Mouse (Mus musculus) lung, postnatal 0 days (tissue): ENCODE measurements around the gene Hivep3.

Experiments used
- CTCF ChIP-seq: IDR thresholded peaks from 2 replicates; pipeline ENCODE4 v1.5.1; 2016; ENCODE audit warnings: antibody characterized with exemption, mild to moderate bottlenecking
- EP300 ChIP-seq: IDR thresholded peaks from 2 replicates; pipeline ENCODE4 v1.6.1; 2016; ENCODE audit warnings: antibody characterized with exemption, mild to moderate bottlenecking, control low read depth

DNA sequence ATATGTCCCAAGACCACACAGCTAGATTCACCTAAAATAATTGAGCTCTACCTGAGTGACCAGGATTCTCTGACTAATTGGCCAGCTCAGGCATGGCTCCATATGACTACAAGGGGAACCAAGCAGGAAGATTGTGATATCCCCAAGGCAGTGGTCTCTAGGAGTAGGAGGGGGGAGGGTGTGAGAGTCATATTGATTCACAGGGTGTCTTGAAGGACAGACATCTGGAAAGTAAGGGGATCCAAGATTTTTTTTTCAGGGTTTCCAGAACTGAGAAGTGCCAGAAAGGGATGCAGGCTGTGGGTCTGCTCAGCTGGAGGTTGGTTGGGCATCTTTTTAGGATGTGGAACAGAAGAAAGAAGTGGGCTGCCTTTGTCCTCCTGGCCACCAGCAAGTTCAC, 191.5 kb downstream of the Hivep3 start:
- TF ChIP-seq CTCF (no peak), EP300 (peak; percentile 30; the same call in 1 of the 2 replicates)
